Mouse (Mus musculus) c-Kit-negative CD71-positive TER-119-positive erythroid progenitor cells, embryonic 14.5 days (primary cell): ENCODE data around the gene Rtf2.

Experiments
- DNase-seq: peaks from one replicate; pipeline ENCODE4 v3.0.0-alpha.2; 2013; ENCODE audit warnings: low read depth, low spot score

The Rtf2 gene

DNA sequence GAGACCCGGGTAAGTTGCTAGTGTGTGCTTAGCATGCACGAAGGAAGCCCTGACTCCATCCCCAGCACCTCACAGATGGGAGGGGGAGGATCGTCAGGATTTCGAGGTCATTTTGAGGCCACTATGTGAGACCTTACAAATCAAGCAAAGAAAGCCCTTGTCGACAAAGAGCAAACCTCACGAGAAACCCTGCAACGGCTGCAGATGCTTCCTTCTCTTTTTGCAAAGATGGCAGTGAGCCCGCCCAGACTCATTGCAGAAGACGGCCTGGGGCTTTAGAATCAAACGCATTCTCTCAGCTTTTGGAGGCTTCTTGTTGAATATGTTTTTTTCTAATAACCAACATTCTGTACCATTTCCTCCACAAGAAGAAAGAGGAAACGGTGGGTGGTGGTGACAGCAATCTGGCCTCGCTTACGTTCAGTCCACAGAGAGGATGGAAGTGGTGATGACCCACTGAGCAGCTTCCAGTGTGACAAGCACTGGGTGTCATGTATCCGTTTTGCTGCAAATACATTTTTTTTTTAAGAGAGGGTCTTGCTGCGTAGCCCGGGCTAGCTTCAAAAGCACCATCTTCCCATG is 2.9 kb upstream of the Rtf2 start:
- no peak for DNase-seq

DNA sequence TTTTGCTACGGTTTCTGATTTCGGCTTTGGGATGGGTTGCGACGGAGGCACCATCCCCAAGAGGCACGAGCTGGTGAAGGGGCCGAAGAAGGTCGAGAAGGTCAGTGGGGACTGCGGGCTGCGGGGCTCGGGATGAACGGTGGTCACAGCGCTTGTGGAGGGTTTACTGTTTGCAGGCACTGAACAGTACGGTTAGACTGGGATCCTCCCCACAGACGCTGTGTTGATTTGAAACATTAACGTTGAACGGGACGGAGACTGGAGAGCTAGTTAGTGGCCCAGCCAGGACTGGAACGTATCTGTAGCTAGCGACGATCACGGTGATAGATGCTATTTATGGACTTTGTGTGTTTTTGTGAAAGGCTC is 267 bp downstream of the Rtf2 start:
- no peak for DNase-seq

DNA sequence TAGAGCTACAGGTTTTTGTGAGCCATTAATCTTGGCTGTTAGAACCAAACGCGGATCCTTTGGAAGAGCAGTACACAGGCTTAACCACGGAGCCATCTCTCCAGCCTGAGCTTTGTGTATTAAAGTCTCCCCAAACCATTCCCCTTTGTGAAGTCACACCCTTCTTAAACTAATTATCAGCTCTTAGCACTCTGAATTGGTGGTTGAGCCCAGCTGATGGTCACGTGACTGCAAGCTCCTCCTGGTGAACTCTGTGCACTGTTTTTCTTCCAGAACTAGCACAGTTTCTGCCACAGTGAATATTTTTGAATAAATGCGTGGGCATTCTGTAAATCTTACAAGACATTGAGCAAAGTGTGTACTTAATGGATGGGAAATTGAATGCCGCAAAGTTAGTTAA is 820 bp downstream of the Rtf2 start:
- peak; percentile 43 for DNase-seq

DNA sequence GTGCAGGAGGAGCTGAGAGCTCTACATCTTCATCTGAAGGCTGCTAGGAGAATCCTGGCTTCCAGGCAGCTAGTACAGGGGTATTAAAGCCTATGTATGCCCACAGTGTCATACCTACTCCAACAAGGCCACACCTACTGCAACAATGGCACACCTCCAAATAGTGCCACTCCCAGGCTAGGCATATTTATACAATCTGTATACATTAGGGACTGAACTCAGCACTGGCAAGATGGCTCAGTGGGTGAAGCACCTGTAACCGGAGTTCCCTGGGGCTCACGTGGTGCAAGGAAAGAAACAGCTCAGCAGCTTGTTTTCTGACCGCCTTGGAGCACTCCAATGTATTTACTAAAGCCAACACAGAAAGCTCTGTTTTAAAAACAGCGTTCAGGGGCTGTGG is 5.3 kb downstream of the Rtf2 start:
- DNase-seq, result no peak

DNA sequence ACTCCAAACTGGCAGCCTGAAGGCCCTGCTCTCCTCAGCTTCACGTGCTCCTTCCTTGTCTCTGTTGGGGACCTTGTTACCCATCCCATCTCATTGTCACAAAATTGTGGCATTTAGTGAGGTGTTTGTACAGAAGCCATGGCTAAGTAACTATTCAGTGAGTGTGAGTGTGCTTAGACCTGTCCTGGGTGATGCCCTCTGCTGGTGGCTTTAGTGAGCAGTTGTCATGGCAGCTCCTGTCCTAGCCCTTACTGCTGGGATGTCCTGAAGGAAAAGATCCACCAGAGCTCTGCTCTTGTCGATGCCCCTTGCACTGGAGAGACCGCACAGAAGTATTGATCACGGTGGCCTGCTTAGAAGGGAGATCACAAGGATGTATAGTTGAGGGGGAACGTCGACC is 7.0 kb downstream of the Rtf2 start:
- no peak for DNase-seq

DNA sequence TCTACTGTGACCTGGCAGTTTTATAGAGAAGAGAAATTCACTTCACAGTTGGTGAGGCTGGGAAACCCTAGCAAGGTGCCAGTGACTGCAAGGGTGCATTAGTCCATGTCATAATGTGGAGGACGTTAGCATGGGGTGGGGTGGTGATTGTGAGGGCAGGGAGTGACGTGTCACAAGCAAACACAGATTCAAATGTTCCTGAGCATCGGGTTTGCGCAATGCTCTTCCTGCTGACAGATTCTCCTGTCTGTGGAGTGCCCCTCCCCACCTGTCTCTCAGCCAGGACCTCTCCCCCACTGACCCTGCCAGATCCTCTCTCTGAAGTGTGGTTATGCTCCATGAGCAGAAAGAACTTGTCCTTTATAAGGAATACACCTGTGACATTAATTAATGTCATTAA is 8.0 kb downstream of the Rtf2 start:
- DNase-seq, result no peak

DNA sequence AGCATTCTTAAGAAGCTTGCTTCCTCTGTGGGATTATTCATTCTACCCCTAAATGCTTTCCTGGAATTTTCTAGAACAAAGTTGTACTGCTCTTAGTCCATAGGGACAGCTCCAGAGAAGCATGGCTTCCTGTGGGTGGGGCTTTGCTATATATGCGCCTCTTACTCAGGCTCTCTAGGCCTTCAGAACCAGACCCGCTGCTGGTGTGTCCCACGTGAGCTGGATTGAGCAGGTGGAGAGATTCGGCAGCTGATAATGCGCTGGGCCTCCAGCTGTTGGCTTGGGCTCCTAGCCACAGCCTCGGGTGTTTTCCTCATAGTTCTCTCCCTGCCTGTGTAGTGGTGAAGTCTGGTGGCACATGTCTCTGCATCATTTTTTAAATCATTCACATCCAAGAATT is 10.3 kb downstream of the Rtf2 start:
- no peak for DNase-seq

DNA sequence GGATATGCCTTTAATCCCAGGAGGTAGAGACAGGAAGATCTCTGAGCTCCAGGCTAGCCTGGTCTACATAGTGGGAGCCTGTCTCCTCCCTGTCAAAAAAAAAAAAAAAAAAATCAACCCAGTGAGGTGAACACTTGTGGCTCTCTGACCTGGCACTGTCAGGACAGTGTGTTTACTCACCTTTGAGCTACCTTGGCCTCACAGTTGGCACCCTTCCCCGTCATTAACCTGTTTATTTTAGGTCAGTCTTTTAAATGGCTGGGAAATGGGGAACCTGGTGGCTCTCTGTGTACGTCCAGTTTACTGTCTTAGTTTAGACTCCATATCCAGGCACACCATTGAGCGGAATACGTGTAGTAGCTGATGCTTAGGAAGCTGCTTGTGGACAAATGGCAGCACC is 11.7 kb downstream of the Rtf2 start:
- DNase-seq, result no peak

DNA sequence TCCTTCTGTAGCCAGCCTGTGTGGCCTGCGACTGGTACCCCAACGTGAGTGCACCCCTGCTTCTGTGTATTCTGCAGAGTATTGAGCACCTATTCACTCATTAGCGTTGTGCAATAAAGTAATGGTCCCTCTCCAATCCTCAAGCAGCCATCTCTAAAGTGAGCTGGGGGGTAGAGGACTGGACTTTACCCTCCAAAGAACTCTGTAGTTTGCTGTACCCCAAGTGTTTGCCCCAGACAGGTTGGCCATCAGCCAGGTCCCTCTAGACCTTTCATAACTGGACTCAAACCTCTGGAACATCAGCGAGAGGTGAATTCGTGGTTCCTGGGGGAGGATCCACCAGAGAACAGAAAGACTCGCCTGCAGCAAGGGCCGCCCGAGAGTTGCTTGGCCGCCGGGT is 12.1 kb downstream of the Rtf2 start:
- DNase-seq, result no peak

DNA sequence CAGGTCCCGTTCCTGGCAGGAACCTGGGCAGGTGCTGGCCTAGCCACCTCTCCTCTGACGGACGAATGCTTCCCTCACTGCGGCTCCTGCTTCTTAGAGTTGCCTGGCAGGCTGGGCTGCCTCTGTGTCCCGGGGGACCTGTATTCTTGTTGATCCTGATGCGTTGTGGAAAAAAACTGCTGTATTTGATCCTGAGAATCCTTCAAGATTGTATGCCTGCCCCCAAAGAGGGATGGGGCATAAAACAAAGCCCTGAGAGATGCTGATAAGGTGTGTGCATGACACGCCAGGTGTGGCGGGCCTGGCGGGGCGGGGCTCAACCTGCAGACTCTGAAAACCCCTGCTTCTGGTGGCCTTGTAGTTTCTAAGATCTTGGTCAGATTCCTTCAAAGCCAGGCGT is 18.1 kb downstream of the Rtf2 start, which contains the start of gene Gcnt7:
Gene Gcnt7, minus strand, starts transcription at position 101 of the 400 bp plus-strand sequence.
- DNase-seq, result no peak

DNA sequence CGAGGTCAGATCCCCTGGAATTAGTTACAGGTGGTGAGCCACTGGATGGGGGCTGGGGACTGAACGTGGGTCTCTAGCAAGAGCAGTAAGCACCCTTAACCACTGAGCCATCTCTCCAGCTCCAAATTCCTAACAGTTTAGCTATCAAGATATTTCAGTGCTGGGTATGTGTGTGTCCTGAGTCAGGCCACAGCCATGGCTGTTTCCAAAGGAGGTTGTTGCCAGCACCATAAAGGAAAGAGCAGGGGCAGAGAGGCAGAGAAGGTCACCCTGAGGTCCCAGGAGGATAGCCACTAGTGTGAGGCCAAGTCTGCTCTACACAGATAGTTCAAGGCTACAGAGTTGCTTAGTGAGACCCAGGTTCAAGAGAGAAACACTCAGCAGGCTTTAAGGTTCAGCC is 20.3 kb downstream of the Rtf2 start:
- no peak for DNase-seq

DNA sequence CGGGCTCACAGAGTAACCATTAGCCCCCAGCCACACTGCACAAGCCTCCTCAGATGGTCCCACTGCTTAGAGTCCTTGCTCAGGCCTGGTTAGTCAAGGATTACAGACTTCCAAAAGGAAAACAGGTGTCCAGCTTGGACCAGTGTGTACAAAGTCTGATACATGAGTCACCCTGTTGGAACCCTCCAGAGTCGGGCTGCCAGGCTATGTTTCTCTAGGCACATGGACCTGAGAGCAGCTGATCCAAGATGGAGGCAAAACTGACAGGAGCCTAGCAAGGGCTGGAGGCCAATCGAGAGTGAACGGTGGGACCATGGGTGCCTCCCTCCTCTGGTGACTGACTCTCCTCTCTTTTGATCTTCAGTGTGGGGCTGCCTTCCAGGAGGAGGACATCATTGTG is 22.5 kb downstream of the Rtf2 start:
- no peak for DNase-seq

DNA sequence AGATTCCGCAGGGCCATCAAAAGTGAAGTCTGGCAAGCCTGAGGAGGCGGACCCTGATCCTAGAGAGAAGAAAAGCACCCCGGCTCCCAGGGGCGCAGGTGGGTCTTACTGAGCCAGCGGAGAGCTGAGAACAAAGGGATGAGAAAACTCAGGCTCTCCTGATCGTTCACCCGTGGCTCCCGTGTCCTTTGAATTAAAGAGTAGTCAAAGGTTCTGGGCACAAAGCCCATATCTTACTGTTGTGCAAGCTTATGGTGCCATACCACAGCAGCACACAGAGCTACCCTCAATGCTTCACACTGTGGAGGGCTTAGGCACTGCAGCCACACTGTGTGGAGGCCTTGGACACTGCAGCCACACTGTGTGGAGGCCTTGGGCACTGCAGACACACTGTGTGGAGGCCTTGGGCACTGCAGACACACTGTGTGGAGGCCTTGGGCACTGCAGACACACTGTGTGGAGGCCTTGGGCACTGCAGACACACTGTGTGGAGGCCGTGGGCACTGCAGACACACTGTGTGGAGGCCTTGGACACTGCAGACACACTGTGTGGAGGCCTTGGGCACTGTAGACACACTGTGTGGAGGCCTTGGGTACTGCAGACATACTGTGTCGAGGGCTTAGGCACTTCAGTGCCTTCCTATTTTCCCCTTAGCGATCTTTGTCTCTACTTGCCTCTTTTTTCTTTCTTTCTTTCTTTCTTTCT is 26.2 kb downstream of the Rtf2 start:
- no peak for DNase-seq

DNA sequence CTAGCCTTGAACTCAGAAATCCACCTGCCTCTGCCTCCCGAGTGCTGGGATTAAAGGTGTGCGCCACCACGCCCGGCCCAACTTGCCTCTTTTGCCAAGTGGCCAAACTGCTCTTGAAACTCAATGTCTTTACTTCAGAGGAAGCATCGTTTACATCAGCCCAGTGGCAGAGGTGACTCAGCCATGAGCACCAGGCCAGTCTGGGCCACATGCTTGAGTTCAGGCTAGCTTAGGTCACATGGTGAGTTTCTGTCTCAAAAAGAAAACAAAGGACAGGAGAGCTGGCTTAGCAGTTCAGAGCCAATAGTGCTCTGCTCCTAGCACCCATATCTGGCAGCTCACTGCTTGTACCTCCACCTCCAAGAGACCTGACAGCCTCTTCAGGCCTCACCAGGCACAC is 26.9 kb downstream of the Rtf2 start:
- no peak for DNase-seq

DNA sequence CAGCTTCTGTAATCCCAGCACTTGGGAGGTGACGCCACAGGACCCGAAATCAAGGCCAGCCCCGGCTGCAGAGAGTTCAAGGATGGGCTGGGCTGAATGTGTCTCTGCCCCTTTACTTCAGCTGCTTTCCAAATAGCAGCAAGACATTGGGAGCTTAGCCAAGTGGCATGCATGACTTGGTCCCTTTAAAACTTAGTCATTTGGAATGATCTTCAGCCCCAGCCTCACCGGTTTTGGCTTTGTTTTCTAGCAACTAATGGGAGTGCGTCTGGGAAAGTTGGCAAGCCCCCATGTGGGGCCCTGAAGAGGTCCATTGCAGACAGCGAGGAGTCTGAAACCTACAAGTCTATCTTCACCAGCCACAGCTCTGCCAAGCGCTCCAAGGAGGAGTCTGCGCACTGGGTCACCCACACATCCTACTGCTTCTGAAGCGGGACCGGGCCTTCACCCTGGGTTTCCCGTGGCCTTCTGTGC is 28.0 kb downstream of the Rtf2 start:
- DNase-seq, result no peak

DNA sequence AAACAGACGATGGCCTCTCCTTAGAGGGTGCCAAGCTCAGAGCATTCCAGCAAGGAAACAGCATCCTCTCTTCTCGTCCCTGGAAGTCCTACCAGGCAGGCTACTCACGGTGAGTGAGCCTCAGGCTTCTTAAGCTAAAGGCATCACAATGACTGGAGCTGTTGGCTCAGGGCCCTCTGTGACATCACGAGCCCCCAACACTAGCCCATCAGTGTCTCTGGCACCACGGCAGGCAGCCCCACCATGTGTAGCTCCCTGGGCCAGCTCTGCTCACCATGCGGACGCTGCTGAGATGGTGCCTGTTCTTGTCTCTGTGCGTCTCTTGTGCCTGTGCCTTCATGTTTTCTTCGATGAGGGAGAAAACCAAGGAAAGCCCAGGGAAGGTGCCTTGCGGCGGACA is 32.0 kb downstream of the Rtf2 start, which contains the start of gene Fam209:
Gene Fam209, plus strand, starts transcription at position 203 of the 400 bp plus-strand sequence.
- no peak for DNase-seq

DNA sequence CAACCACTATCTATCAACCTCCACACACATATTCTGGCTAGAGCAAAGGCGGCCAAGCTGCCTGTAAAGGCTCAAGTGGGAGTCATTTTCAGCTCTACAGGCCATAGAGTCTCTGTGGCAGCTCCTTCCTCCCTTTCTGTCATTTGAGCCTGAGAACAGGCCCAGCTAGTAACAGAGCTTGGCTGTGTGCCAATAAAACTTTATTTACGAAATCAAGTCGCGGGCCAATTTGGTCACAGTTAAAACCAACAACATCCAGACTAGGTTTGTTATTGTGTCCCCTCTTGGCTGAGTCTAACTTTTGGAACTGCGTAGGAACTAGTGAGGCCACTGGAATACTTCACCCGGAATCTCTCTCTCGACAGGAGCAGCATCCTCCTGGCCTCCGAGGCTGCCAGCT is 33.2 kb downstream of the Rtf2 start:
- DNase-seq, result no peak

DNA sequence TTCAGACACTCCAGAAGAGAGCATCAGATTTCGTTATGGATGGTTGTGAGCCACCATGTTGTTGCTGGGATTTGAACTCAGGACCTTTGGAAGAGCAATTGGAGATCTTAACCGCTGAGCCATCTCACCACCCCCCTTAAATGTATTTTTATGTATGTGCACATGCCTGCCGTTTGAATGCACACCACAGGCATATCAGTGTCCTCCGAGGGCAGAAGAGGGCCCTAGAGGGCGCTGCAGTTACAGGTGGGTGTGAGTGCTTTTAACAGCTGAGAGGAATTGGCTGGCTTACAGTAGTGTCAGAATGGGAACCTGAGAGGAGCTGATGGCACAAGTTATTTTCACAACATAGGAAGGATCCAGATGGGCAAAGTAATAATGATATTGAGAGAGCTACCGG is 34.6 kb downstream of the Rtf2 start:
- no peak for DNase-seq

DNA sequence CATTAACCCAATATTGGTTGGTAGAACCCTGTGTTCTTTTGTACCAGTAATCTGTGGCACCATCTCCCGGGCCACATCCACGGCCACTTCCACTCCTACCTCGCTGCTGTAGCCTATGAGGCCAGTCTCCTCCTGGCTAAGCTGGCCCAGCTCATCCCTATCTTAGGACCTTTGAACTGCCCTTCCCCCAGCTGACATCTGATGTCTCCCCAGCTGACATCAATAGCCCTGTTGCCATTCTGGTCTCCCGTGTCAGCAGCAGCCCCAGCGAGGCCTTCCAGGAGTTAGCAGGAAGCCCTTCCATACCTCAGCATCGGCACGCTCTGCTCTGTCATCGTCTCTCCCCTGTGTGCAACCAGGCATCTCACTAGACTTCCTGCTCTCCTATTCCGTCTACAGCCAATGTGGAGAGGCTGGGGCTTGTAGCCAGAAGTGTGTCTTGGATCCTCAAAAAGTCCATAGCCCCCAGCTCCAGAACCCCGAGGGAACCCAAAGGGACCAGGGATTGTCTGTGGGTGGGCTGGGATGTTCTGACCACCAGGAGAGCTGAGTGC is 36.4 kb downstream of the Rtf2 start:
- no peak for DNase-seq

DNA sequence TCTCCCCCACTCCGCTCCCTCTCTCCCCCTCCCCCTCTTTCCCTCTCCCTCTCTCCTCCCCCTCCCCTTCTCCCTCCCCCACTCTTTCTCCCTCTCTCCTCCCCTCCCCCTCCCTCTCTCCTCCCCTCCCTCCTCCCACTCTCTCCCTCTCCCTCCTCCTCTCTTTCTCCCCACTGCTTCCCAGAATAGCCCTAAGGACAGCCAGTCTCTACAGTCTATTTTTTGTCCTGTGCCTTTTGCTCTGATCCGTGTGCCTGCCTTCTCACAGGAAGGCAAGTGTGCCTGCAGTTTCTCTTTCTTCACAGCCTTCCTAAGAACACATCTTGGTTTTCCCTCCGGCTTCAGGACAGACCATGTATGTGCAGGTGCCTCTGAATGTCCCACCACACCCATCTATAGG is 37.0 kb downstream of the Rtf2 start:
- no peak for DNase-seq

DNA sequence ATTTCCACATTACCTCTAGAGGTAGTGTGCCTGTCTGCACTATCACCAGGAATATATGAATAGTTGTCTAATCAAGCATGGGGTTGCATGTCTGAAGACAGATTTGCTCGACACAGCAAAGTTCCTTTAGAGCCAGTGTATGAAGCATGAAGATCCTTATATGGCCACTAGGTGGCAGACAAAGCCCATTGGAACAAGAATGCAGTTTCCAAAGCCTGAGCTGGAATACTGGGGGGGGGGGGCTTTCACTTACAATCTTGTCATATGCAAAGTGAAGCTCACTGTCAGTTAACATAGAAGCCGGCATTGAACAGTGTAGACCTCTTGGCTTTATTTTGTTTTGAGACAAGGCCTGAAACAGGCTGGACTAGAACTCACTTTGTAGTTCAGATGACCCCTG is 37.5 kb downstream of the Rtf2 start:
- DNase-seq, result peak; percentile 19

DNA sequence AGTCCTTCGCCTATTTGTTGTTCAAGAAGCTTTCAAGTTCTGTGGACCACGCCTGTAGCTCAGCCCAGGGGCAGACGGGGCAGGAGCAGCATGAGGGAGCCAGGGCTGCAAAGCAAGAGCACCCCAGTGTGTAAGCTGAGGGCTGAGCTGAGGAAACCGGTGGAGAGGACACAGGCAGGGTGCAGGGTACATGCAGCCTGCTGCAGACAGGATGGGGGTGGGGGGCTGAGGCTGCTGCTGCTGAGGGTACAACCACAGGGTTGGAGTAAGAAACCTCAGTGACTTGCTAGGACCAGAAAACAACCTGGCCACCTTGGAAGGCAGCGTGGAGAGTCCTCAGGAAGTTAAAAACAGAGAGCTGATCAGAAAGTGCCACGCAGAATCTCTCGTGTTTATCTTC is 39.9 kb downstream of the Rtf2 start:
- no peak for DNase-seq

DNA sequence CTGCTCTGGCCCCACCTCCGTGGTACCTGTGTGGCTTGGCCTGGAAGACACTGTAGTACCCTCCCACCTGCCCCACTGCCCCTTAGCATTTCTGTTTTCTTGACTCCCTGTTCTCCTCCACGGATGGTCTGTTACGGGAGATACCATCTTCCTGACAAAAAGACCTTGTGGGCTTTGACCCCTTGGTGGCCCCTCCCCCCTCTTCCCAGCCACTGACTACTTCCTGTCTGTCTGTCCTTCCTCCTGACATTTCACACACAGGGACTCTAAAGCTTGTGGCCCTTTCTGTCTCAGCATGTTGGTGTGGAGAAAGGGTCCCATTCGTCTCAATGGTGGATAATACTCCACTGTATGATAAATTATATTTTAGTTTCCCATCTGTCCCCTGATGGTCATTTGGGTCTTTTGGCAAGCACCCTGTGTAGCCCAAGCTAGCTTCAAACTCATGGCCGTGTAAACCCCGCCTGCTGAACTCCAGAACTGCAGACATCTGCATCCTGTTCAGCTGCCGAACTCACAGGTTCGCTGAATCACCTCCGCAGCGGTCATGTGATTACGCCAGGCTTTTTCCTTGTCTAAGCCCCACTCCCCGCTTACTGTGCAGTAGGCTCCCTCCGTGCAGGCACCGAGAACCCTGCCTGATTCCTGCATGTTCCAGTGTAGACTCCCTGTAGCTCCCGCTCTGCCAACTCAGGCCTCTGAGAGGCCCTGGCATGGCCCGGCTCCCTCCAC is 41.5 kb downstream of the Rtf2 start:
- DNase-seq, result no peak
